Mouse (Mus musculus) limb, embryonic 12.5 days (tissue): Measurements from ENCODE around the gene AI467606. TPM values are rescaled to one million over a fixed set of nuclear protein-coding genes. Genes with fewer than 3 reads are reported as not detected.

Source experiments
- microRNA-seq: library from miRNA; unstranded; fragments of <30 nt; microRNA quantifications from one replicate; pipeline ENCODE4, GENCODE M21; 2017
- polyA plus RNA-seq: library from polyadenylated mRNA; unstranded; fragments of >200 nt; fragmentation: Nextera tagmentation; extraction: Ambion mirVana; gene quantifications from 2 replicates; pipeline ENCODE4 v1.2.1, GENCODE M21; 2016

The AI467606 gene
- polyA plus RNA-seq, 1 experiment from 2014 or later, result 1.4 TPM

Small RNA genes within 50 kb of the gene (microRNA-seq; reads per million reads assigned to microRNA genes)
- gene Gm44343, result not detected

Other genes with a start within 250 kb of the AI467606 start
- 1.5 and 2.3 TPM in 2 replicates for gene Doc2a, start 243.9 kb upstream of the AI467606 start, polyA plus RNA-seq
- 46.1 and 50.7 TPM in 2 replicates for gene Hirip3, start 229.4 kb upstream of the AI467606 start, polyA plus RNA-seq
- 93.3 and 101 TPM in 2 replicates for gene Ino80e, start 229.0 kb upstream of the AI467606 start, polyA plus RNA-seq
- 58.2 and 60.3 TPM in 2 replicates for gene Taok2, start 206.7 kb upstream of the AI467606 start, polyA plus RNA-seq
- gene Tmem219, start 168.4 kb upstream of the AI467606 start, polyA plus RNA-seq, result 17.7 and 18.0 TPM in 2 replicates
- gene Kctd13, start 162.5 kb upstream of the AI467606 start, polyA plus RNA-seq, result 18.3 and 19.7 TPM in 2 replicates
- gene Asphd1, start 141.8 kb upstream of the AI467606 start, polyA plus RNA-seq, result 0.17 and 0.30 TPM in 2 replicates
- gene Sez6l2, start 140.8 kb upstream of the AI467606 start, polyA plus RNA-seq, result 0.14 and 0.35 TPM in 2 replicates
- gene Cdipt, start 115.4 kb upstream of the AI467606 start, polyA plus RNA-seq, result 76.5 and 80.7 TPM in 2 replicates
- 0.64 and 1.1 TPM in 2 replicates for gene Cdiptos, start 115.3 kb upstream of the AI467606 start, polyA plus RNA-seq
- gene Mvp, start 76.7 kb upstream of the AI467606 start, polyA plus RNA-seq, result 4.1 and 4.6 TPM in 2 replicates
- gene Pagr1b, start 74.9 kb upstream of the AI467606 start, polyA plus RNA-seq, result 0.42 and 0.59 TPM in 2 replicates
- 33.0 and 34.4 TPM in 2 replicates for gene Pagr1a, start 74.0 kb upstream of the AI467606 start, polyA plus RNA-seq
- gene Gm42742, start 70.3 kb upstream of the AI467606 start, polyA plus RNA-seq, result 73.7 and 81.2 TPM in 2 replicates
- 3.1 and 6.4 TPM in 2 replicates for gene Prrt2, start 70.1 kb upstream of the AI467606 start, polyA plus RNA-seq
- 120 and 123 TPM in 2 replicates for gene Maz, start 64.3 kb upstream of the AI467606 start, polyA plus RNA-seq
- gene Kif22, start 48.9 kb upstream of the AI467606 start, polyA plus RNA-seq, result 157 and 161 TPM in 2 replicates
- gene Zg16, start 4.0 kb upstream of the AI467606 start, polyA plus RNA-seq, result not detected in 2 replicates
- gene Qprt, start 30.9 kb downstream of the AI467606 start, polyA plus RNA-seq, result 1.3 and 1.7 TPM in 2 replicates
- 0.26 TPM in 1 of 2 replicates, not detected in the other for gene Spn, start 46.5 kb downstream of the AI467606 start, polyA plus RNA-seq
- gene Cd2bp2, start 104.7 kb downstream of the AI467606 start, polyA plus RNA-seq, result 86.5 and 91.8 TPM in 2 replicates
- 40.9 and 45.3 TPM in 2 replicates for gene Tbc1d10b, start 117.1 kb downstream of the AI467606 start, polyA plus RNA-seq
- 142 and 145 TPM in 2 replicates for gene Mylpf, start 117.5 kb downstream of the AI467606 start, polyA plus RNA-seq
- 61.9 and 65.5 TPM in 2 replicates for gene Zfp553, start 141.7 kb downstream of the AI467606 start, polyA plus RNA-seq
- 34.1 and 35.9 TPM in 2 replicates for gene Sept1, start 141.8 kb downstream of the AI467606 start, polyA plus RNA-seq
- 79.5 and 84.1 TPM in 2 replicates for gene Zfp771, start 152.9 kb downstream of the AI467606 start, polyA plus RNA-seq
- 219 and 224 TPM in 2 replicates for gene Dctpp1, start 169.3 kb downstream of the AI467606 start, polyA plus RNA-seq
- 89.5 and 92.3 TPM in 2 replicates for gene Sephs2, start 182.7 kb downstream of the AI467606 start, polyA plus RNA-seq
- 0.39 and 0.59 TPM in 2 replicates for gene Itgal, start 204.9 kb downstream of the AI467606 start, polyA plus RNA-seq